Mouse (Mus musculus): ENCODE data around the gene Tprn.
"Not testable (repeated sequence)": the region's sequence is repeated elsewhere in the genome, so short reads cannot be mapped to it uniquely, and the experiment has no call there.

Gene Tprn

GRCm38 (mm10) chr2:25238106-25238505, 24.3 kb upstream of the Tprn start:
- no peak for DNase-seq

- DNase-seq, result no peak
These were observed 22.7 kb upstream of the Tprn start for GRCm38 (mm10) chr2:25239766-25240165.

GRCm38 (mm10) chr2:25240310-25240709, 22.1 kb upstream of the Tprn start:
- no peak for DNase-seq

- peak; percentile 76 for DNase-seq
These were observed 21.5 kb upstream of the Tprn start for GRCm38 (mm10) chr2:25240723-25241437.

- no peak for DNase-seq
These were observed 21.0 kb upstream of the Tprn start for GRCm38 (mm10) chr2:25241438-25241775.

GRCm38 (mm10) chr2:25242101-25242506, 20.3 kb upstream of the Tprn start, which contains the start of the genes Rnf208 and Cysrt1:
Rnf208 (plus strand) TSS chr2:25242255.
Cysrt1 (minus strand) TSS chr2:25242452.
- DNase-seq, result no peak

- DNase-seq, result no peak
These were observed 19.1 kb upstream of the Tprn start for GRCm38 (mm10) chr2:25243342-25243741.

GRCm38 (mm10) chr2:25244144-25244543, 18.3 kb upstream of the Tprn start:
- DNase-seq, result no peak

- no peak for DNase-seq
These were observed 16.0 kb upstream of the Tprn start, which contains the start of gene AL732309.1 for GRCm38 (mm10) chr2:25246183-25247072. AL732309.1 (minus strand) TSS chr2:25246863.

- DNase-seq, result no peak
These were observed 10.1 kb upstream of the Tprn start for GRCm38 (mm10) chr2:25252331-25252730.

GRCm38 (mm10) chr2:25255284-25255779, 7.1 kb upstream of the Tprn start, which contains the start of gene Tmem203:
Tmem203 (plus strand) TSS chr2:25255439.
- peak; percentile 87 for DNase-seq

- peak; percentile 72 for DNase-seq
These were observed 5.8 kb upstream of the Tprn start for GRCm38 (mm10) chr2:25256443-25257109.

- not testable (repeated sequence) for DNase-seq
These were observed 5.2 kb upstream of the Tprn start for GRCm38 (mm10) chr2:25257250-25257649.

GRCm38 (mm10) chr2:25258887-25259286, 3.5 kb upstream of the Tprn start:
- DNase-seq, result no peak

- no peak for DNase-seq
These were observed 548 bp upstream of the Tprn start for GRCm38 (mm10) chr2:25261870-25262269.

GRCm38 (mm10) chr2:25262795-25263622, 591 bp downstream of the Tprn start:
- DNase-seq, result peak; percentile 36

GRCm38 (mm10) chr2:25263623-25264285, 1.3 kb downstream of the Tprn start:
- no peak for DNase-seq

GRCm38 (mm10) chr2:25264286-25264660, 1.9 kb downstream of the Tprn start:
- no peak for DNase-seq

GRCm38 (mm10) chr2:25264851-25265250, 2.4 kb downstream of the Tprn start:
- no peak for DNase-seq

GRCm38 (mm10) chr2:25265897-25266656, 3.7 kb downstream of the Tprn start:
- no peak for DNase-seq

GRCm38 (mm10) chr2:25266720-25267119, 4.3 kb downstream of the Tprn start:
- DNase-seq, result peak; percentile 37
